Mouse (Mus musculus): ENCODE data around the gene Gm10720. TPM values are rescaled to one million over a fixed set of nuclear protein-coding genes. Genes with fewer than 3 reads are reported as not detected.
A peak's percentile ranks its signal among the peaks of the same experiment; 100 is the strongest.
"Not testable (repeated sequence)": the region's sequence is repeated elsewhere in the genome, so short reads cannot be mapped to it uniquely, and the experiment has no call there.

The Gm10720 gene
- polyA plus RNA-seq, 1 experiment from 2014 or later: not detected

DNA sequence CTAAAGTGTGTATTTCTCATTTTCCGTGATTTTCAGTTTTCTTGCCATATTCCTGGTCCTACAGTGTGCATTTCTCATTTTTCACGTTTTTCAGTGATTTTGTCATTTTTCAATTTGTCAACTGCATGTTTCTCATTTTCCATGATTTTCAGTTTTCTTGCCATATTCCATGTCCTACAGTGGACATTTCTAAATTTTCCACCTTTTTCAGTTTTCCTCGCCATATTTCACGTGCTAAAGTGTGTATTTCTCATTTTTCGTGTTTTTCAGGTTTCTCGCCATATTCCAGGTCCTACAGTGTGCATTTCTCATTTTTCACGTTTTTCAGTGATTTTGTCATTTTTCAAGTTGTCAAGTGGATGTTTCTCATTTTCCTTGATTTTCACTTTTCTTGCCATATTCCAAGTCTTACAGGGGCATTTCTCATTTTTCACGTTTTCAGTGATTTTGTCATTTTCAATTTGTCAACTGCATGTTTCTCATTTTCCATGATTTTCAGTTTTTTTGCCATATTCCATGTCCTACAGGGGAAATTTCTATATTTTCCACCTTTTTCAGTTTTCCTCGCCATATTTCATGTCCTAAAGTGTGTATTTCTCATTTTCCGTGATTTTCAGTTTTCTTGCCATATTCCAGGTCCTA, 15.3 kb downstream of the Gm10720 start:
- H3K4me3 ChIP-seq (ENCODE audit: low read depth, low read length); H3K9ac ChIP-seq (ENCODE audit: low read depth, low read length); H3K27me3 ChIP-seq (replicated peaks; ENCODE audit: control insufficient read depth, insufficient read depth, low read length); H3K4me1 ChIP-seq (ENCODE audit: control insufficient read depth, insufficient read depth, low read length); H3K36me3 ChIP-seq (ENCODE audit: control insufficient read depth, insufficient read depth, low read length); H3K9me3 ChIP-seq (ENCODE audit: control insufficient read depth, low read length); H3K27ac ChIP-seq (replicated peaks; ENCODE audit: low read depth, low read length); ATAC-seq (ENCODE audit: low read depth); H3K4me2 ChIP-seq (ENCODE audit: low read depth, low read length): not testable (repeated sequence)
- WGBS: 65% methylated on average over 2 of the region's 10 CpGs
- DNase-seq (ENCODE audit: low spot score): peak; percentile 90

GRCm38 (mm10) chr9:3034299-3034698, 18.8 kb downstream of the Gm10720 start, which contains the start of gene Gm17535:
Gene Gm17535, plus strand, starts transcription at chr9:3034599.
- not testable (repeated sequence) for H3K4me3 ChIP-seq (ENCODE audit: low read depth, low read length); ATAC-seq (ENCODE audit: low read depth); H3K4me1 ChIP-seq (ENCODE audit: control insufficient read depth, insufficient read depth, low read length); H3K36me3 ChIP-seq (ENCODE audit: control insufficient read depth, insufficient read depth, low read length); H3K4me2 ChIP-seq (ENCODE audit: low read depth, low read length); H3K9me3 ChIP-seq (ENCODE audit: control insufficient read depth, low read length); H3K9ac ChIP-seq (ENCODE audit: low read depth, low read length); H3K27ac ChIP-seq (replicated peaks; ENCODE audit: low read depth, low read length); H3K27me3 ChIP-seq (replicated peaks; ENCODE audit: control insufficient read depth, insufficient read depth, low read length); DNase-seq (ENCODE audit: low spot score)
- no CpG with 5 or more reads among the region's 8 CpGs for WGBS

DNA sequence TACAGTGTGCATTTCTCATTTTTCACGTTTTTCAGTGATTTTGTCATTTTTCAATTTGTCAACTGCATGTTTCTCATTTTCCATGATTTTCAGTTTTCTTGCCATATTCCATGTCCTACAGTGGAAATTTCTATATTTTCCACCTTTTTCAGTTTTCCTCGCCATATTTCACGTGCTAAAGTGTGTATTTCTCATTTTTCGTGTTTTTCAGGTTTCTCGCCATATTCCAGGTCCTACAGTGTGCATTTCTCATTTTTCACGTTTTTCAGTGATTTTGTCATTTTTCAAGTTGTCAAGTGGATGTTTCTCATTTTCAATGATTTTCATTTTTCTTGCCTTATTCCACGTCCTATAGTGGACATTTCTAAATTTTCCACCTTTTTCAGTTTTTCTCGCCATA, 21.1 kb downstream of the Gm10720 start, which contains the start of gene Gm10715:
Gene Gm10715 (plus strand): TSS at position 301 of the 400 bp plus-strand sequence.
- not testable (repeated sequence) for H3K4me2 ChIP-seq (ENCODE audit: low read depth, low read length); DNase-seq (ENCODE audit: low spot score); H3K9ac ChIP-seq (ENCODE audit: low read depth, low read length); ATAC-seq (ENCODE audit: low read depth); H3K9me3 ChIP-seq (ENCODE audit: control insufficient read depth, low read length); H3K27ac ChIP-seq (replicated peaks; ENCODE audit: low read depth, low read length); H3K4me3 ChIP-seq (ENCODE audit: low read depth, low read length); H3K36me3 ChIP-seq (ENCODE audit: control insufficient read depth, insufficient read depth, low read length); H3K27me3 ChIP-seq (replicated peaks; ENCODE audit: control insufficient read depth, insufficient read depth, low read length); H3K4me1 ChIP-seq (ENCODE audit: control insufficient read depth, insufficient read depth, low read length)
- 70% methylated on average over 6 of the region's 8 CpGs for WGBS

DNA sequence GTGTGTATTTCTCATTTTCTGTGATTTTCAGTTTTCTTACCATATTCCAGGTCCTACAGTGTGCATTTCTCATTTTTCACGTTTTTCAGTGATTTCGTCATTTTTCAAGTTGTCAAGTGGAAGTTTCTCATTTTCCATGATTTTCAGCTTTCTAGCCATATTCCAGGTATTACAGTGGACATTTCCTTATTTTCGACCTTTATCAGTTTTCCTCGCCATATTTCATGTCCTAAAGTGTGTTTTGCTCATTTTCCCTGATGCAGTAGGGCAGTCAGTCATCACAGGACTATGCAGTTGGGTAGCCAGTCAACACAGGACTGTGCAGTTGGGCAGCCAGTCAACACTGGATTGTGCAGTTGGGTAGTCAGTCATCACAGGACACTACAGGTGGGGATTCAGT, 22.7 kb downstream of the Gm10720 start:
- WGBS: 60% methylated on average over 4 of the region's 4 CpGs
- ATAC-seq (ENCODE audit: low read depth); H3K27me3 ChIP-seq (replicated peaks; ENCODE audit: control insufficient read depth, insufficient read depth, low read length); DNase-seq (ENCODE audit: low spot score); H3K4me2 ChIP-seq (ENCODE audit: low read depth, low read length); H3K4me3 ChIP-seq (ENCODE audit: low read depth, low read length); H3K9ac ChIP-seq (ENCODE audit: low read depth, low read length); H3K9me3 ChIP-seq (ENCODE audit: control insufficient read depth, low read length); H3K27ac ChIP-seq (replicated peaks; ENCODE audit: low read depth, low read length); H3K36me3 ChIP-seq (ENCODE audit: control insufficient read depth, insufficient read depth, low read length); H3K4me1 ChIP-seq (ENCODE audit: control insufficient read depth, insufficient read depth, low read length): not testable (repeated sequence)

Small RNA genes lying within 50 kb of the gene (microRNA-seq; reads per million reads assigned to microRNA genes)
- gene Mir101c (ENCODE audit: borderline number of aligned reads): not detected

Other genes starting within 250 kb of the Gm10720 start
- not detected in 2 replicates for gene Gm10722, start 14.7 kb upstream of the Gm10720 start, polyA plus RNA-seq (2014; fragmentation: Nextera tagmentation; extraction: Ambion mirVana)
- gene Gm11168, start 12.3 kb upstream of the Gm10720 start, polyA plus RNA-seq (2014; fragmentation: Nextera tagmentation; extraction: Ambion mirVana): not detected in 2 replicates
- not detected in 2 replicates for gene Gm10721, start 2.5 kb upstream of the Gm10720 start, polyA plus RNA-seq (2014; fragmentation: Nextera tagmentation; extraction: Ambion mirVana)
- gene Gm10719, start 1.8 kb downstream of the Gm10720 start, polyA plus RNA-seq (2014; fragmentation: Nextera tagmentation; extraction: Ambion mirVana): not detected in 2 replicates
- gene Gm10718, start 7.9 kb downstream of the Gm10720 start, polyA plus RNA-seq (2014; fragmentation: Nextera tagmentation; extraction: Ambion mirVana): not detected in 2 replicates
- not detected in 2 replicates for gene Gm10717, start 9.8 kb downstream of the Gm10720 start, polyA plus RNA-seq (2014; fragmentation: Nextera tagmentation; extraction: Ambion mirVana)
- not detected in 2 replicates for gene Gm17535, start 18.9 kb downstream of the Gm10720 start, polyA plus RNA-seq (2014; fragmentation: Nextera tagmentation; extraction: Ambion mirVana)
- not detected in 2 replicates for gene Gm10715, start 21.2 kb downstream of the Gm10720 start, polyA plus RNA-seq (2014; fragmentation: Nextera tagmentation; extraction: Ambion mirVana)